Mouse (Mus musculus): ENCODE measurements around the gene Vill. TPM values are rescaled to one million over a fixed set of nuclear protein-coding genes. Genes with fewer than 3 reads are reported as not detected.
A peak's percentile ranks its signal among the peaks of the same experiment; 100 is the strongest.

Gene Vill
- polyA plus RNA-seq, 1 experiment from 2014 or later, result 3.7 TPM

- no peak overlapping the region for H3K4me3 ChIP-seq (ENCODE audit: low read depth, low read length)
- H3K36me3 ChIP-seq (ENCODE audit: control insufficient read depth, insufficient read depth, low read length), result no peaks in the 10 kb centered on the region
- WGBS, result 75% methylated on average over 6 of the region's 7 CpGs
- no peak overlapping the region for H3K4me2 ChIP-seq (ENCODE audit: low read length)
- no peak overlapping the region for H3K27ac ChIP-seq (ENCODE audit: low read length)
- no peaks in the 10 kb centered on the region for H3K9me3 ChIP-seq (replicated peaks; ENCODE audit: control insufficient read depth, low read length, poor library complexity, severe bottlenecking)
- no peak for ATAC-seq
- H3K4me1 ChIP-seq (ENCODE audit: control insufficient read depth, insufficient read depth, low read length), result no peaks in the 10 kb centered on the region
- no peaks in the 10 kb centered on the region for H3K27me3 ChIP-seq (ENCODE audit: control insufficient read depth, insufficient read depth, low read depth, low read length)
- no peak overlapping the region for H3K9ac ChIP-seq (ENCODE audit: low read depth, low read length)
Observed at GRCm38 (mm10) chr9:119021731-119022130, 30.8 kb upstream of the Vill start.

- WGBS, result 81% methylated on average over 6 of the region's 6 CpGs
- Histone ChIP-seq H3K4me1 (ENCODE audit: control insufficient read depth, insufficient read depth, low read length) (no peaks in the 10 kb centered on the region), H3K9me3 (replicated peaks; ENCODE audit: control insufficient read depth, low read length, poor library complexity, severe bottlenecking) (no peaks in the 10 kb centered on the region), H3K4me3 (ENCODE audit: low read depth, low read length) (no peak overlapping the region), H3K4me2 (ENCODE audit: low read length) (no peak overlapping the region), H3K27ac (ENCODE audit: low read length) (no peak overlapping the region), H3K36me3 (ENCODE audit: control insufficient read depth, insufficient read depth, low read length) (no peaks in the 10 kb centered on the region), H3K27me3 (ENCODE audit: control insufficient read depth, insufficient read depth, low read depth, low read length) (no peaks in the 10 kb centered on the region), H3K9ac (ENCODE audit: low read depth, low read length) (no peak overlapping the region)
- ATAC-seq, result no peak
Observed at GRCm38 (mm10) chr9:119025263-119025662, 27.3 kb upstream of the Vill start.

GRCm38 (mm10) chr9:119025832-119026331, 26.7 kb upstream of the Vill start:
- 90% methylated on average over 7 of the region's 7 CpGs for WGBS
- ATAC-seq, result no peak

GRCm38 (mm10) chr9:119027337-119027736, 25.2 kb upstream of the Vill start:
- no peak for ATAC-seq
- Histone ChIP-seq H3K9ac (ENCODE audit: low read depth, low read length) (no peak overlapping the region), H3K27me3 (ENCODE audit: control insufficient read depth, insufficient read depth, low read depth, low read length) (no peaks in the 10 kb centered on the region), H3K4me1 (ENCODE audit: control insufficient read depth, insufficient read depth, low read length) (peaks cover 1% of the 10 kb centered on the region; the same call in 1 of the 2 replicates), H3K9me3 (replicated peaks; ENCODE audit: control insufficient read depth, low read length, poor library complexity, severe bottlenecking) (no peaks in the 10 kb centered on the region), H3K27ac (ENCODE audit: low read length) (no peak overlapping the region), H3K36me3 (ENCODE audit: control insufficient read depth, insufficient read depth, low read length) (no peaks in the 10 kb centered on the region), H3K4me2 (ENCODE audit: low read length) (no peak overlapping the region), H3K4me3 (ENCODE audit: low read depth, low read length) (no peak overlapping the region)
- WGBS, result 88% methylated on average over 7 of the region's 7 CpGs

More at GRCm38 (mm10) chr9:119025832-119026331, 26.7 kb upstream of the Vill start:
- Histone ChIP-seq H3K27ac (ENCODE audit: low read length) (no peak overlapping the region), H3K4me2 (ENCODE audit: low read length) (no peak overlapping the region), H3K27me3 (ENCODE audit: control insufficient read depth, insufficient read depth, low read depth, low read length) (no peaks in the 10 kb centered on the region), H3K4me3 (ENCODE audit: low read depth, low read length) (no peak overlapping the region), H3K9ac (ENCODE audit: low read depth, low read length) (no peak overlapping the region), H3K36me3 (ENCODE audit: control insufficient read depth, insufficient read depth, low read length) (no peaks in the 10 kb centered on the region), H3K4me1 (ENCODE audit: control insufficient read depth, insufficient read depth, low read length) (no peaks in the 10 kb centered on the region), H3K9me3 (replicated peaks; ENCODE audit: control insufficient read depth, low read length, poor library complexity, severe bottlenecking) (no peaks in the 10 kb centered on the region)

GRCm38 (mm10) chr9:119028226-119029195, 24.1 kb upstream of the Vill start:
- H3K4me2 ChIP-seq (ENCODE audit: low read length), result no peak overlapping the region
- H3K36me3 ChIP-seq (ENCODE audit: control insufficient read depth, insufficient read depth, low read length), result no peaks in the 10 kb centered on the region
- no peak overlapping the region for H3K27ac ChIP-seq (ENCODE audit: low read length)
- no peaks in the 10 kb centered on the region for H3K9me3 ChIP-seq (replicated peaks; ENCODE audit: control insufficient read depth, low read length, poor library complexity, severe bottlenecking)
- peaks cover 12% of the 10 kb centered on the region; the same call in 1 of the 2 replicates for H3K4me1 ChIP-seq (ENCODE audit: control insufficient read depth, insufficient read depth, low read length)
- WGBS, result 98% methylated on average over 27 of the region's 27 CpGs
- H3K9ac ChIP-seq (ENCODE audit: low read depth, low read length), result no peak overlapping the region
- no peaks in the 10 kb centered on the region for H3K27me3 ChIP-seq (ENCODE audit: control insufficient read depth, insufficient read depth, low read depth, low read length)
- no peak for ATAC-seq
- no peak overlapping the region for H3K4me3 ChIP-seq (ENCODE audit: low read depth, low read length)

- Histone ChIP-seq H3K9ac (ENCODE audit: low read depth, low read length) (no peak overlapping the region), H3K36me3 (ENCODE audit: control insufficient read depth, insufficient read depth, low read length) (no peaks in the 10 kb centered on the region), H3K27me3 (ENCODE audit: control insufficient read depth, insufficient read depth, low read depth, low read length) (no peaks in the 10 kb centered on the region), H3K4me3 (ENCODE audit: low read depth, low read length) (no peak overlapping the region), H3K27ac (ENCODE audit: low read length) (no peak overlapping the region), H3K4me2 (ENCODE audit: low read length) (no peak overlapping the region), H3K9me3 (replicated peaks; ENCODE audit: control insufficient read depth, low read length, poor library complexity, severe bottlenecking) (no peaks in the 10 kb centered on the region), H3K4me1 (ENCODE audit: control insufficient read depth, insufficient read depth, low read length) (peaks cover 20% of the 10 kb centered on the region)
- 63% methylated on average over 7 of the region's 7 CpGs for WGBS
- ATAC-seq, result no peak
Observed at GRCm38 (mm10) chr9:119029568-119029967, 23.0 kb upstream of the Vill start.

- Histone ChIP-seq H3K36me3 (ENCODE audit: control insufficient read depth, insufficient read depth, low read length) (no peaks in the 10 kb centered on the region), H3K27ac (ENCODE audit: low read length) (no peak overlapping the region), H3K9me3 (replicated peaks; ENCODE audit: control insufficient read depth, low read length, poor library complexity, severe bottlenecking) (no peaks in the 10 kb centered on the region), H3K4me2 (ENCODE audit: low read length) (no peak overlapping the region), H3K27me3 (ENCODE audit: control insufficient read depth, insufficient read depth, low read depth, low read length) (no peaks in the 10 kb centered on the region), H3K4me1 (ENCODE audit: control insufficient read depth, insufficient read depth, low read length) (peaks cover 25% of the 10 kb centered on the region), H3K9ac (ENCODE audit: low read depth, low read length) (no peak overlapping the region), H3K4me3 (ENCODE audit: low read depth, low read length) (no peak overlapping the region)
- WGBS, result 95% methylated on average over 4 of the region's 4 CpGs
- no peak for ATAC-seq
Observed at GRCm38 (mm10) chr9:119031038-119031437, 21.5 kb upstream of the Vill start.

GRCm38 (mm10) chr9:119031772-119032171, 20.8 kb upstream of the Vill start:
- 86% methylated on average over 14 of the region's 14 CpGs for WGBS
- Histone ChIP-seq H3K9ac (ENCODE audit: low read depth, low read length) (no peak overlapping the region), H3K4me3 (ENCODE audit: low read depth, low read length) (no peak overlapping the region), H3K4me1 (ENCODE audit: control insufficient read depth, insufficient read depth, low read length) (peaks cover 25% of the 10 kb centered on the region), H3K4me2 (ENCODE audit: low read length) (no peak overlapping the region), H3K27me3 (ENCODE audit: control insufficient read depth, insufficient read depth, low read depth, low read length) (no peaks in the 10 kb centered on the region), H3K36me3 (ENCODE audit: control insufficient read depth, insufficient read depth, low read length) (no peaks in the 10 kb centered on the region), H3K9me3 (replicated peaks; ENCODE audit: control insufficient read depth, low read length, poor library complexity, severe bottlenecking) (no peaks in the 10 kb centered on the region), H3K27ac (ENCODE audit: low read length) (no peak overlapping the region)
- no peak for ATAC-seq

- peak overlapping the region; percentile 2; the same call in 1 of the 2 replicates for H3K27ac ChIP-seq (ENCODE audit: low read length)
- H3K27me3 ChIP-seq (ENCODE audit: control insufficient read depth, insufficient read depth, low read depth, low read length), result no peaks in the 10 kb centered on the region
- no peaks in the 10 kb centered on the region for H3K36me3 ChIP-seq (ENCODE audit: control insufficient read depth, insufficient read depth, low read length)
- WGBS, result 25% methylated on average over 9 of the region's 9 CpGs
- no peak overlapping the region for H3K4me3 ChIP-seq (ENCODE audit: low read depth, low read length)
- H3K4me1 ChIP-seq (ENCODE audit: control insufficient read depth, insufficient read depth, low read length), result peaks cover 25% of the 10 kb centered on the region
- ATAC-seq, result no peak
- H3K9me3 ChIP-seq (replicated peaks; ENCODE audit: control insufficient read depth, low read length, poor library complexity, severe bottlenecking), result no peaks in the 10 kb centered on the region
- no peak overlapping the region for H3K9ac ChIP-seq (ENCODE audit: low read depth, low read length)
- no peak overlapping the region for H3K4me2 ChIP-seq (ENCODE audit: low read length)
Observed at GRCm38 (mm10) chr9:119032538-119032937, 20.0 kb upstream of the Vill start.
